Mouse (Mus musculus): ENCODE results near the gene Gm4301.
"Not testable (repeated sequence)": the region's sequence is repeated elsewhere in the genome, so short reads cannot be mapped to it uniquely, and the experiment has no call there.

Gene Gm4301

GRCm38 (mm10) chr10:100335376-100335775, at the start of gene Gm4301:
Gene Gm4301 (plus strand): TSS chr10:100335676.
- in situ Hi-C loops (cut with MseI, MboI) = not testable (repeated sequence)

- in situ Hi-C loops (cut with MseI, MboI) = loop anchor here (25.0 kb wide), 2 partner anchors 116 to 141 kb away; no protein-coding TSS in a partner anchor
These were observed 39.4 kb upstream of the Gm4301 start for GRCm38 (mm10) chr10:100296105-100296504.

- in situ Hi-C loops (cut with MseI, MboI) = not testable (repeated sequence)
These were observed 35.4 kb upstream of the Gm4301 start for GRCm38 (mm10) chr10:100300106-100300505.

- in situ Hi-C loops (cut with MseI, MboI) = not testable (repeated sequence)
These were observed 5.1 kb downstream of the Gm4301 start, which contains the start of gene Gm4302 for GRCm38 (mm10) chr10:100340536-100340935. Gene Gm4302 (plus strand): TSS chr10:100340836.

- in situ Hi-C loops (cut with MseI, MboI) = not testable (repeated sequence)
These were observed 10.2 kb downstream of the Gm4301 start, which contains the start of gene Gm4303 for GRCm38 (mm10) chr10:100345672-100346071. Gene Gm4303 (plus strand): TSS chr10:100345972.

- in situ Hi-C loops (cut with MseI, MboI) = not testable (repeated sequence)
These were observed 15.3 kb downstream of the Gm4301 start, which contains the start of gene Gm4305 for GRCm38 (mm10) chr10:100350793-100351192. Gene Gm4305 (plus strand): TSS chr10:100351093.

GRCm38 (mm10) chr10:100356841-100357240, 21.4 kb downstream of the Gm4301 start:
- in situ Hi-C loops (cut with MseI, MboI) = not testable (repeated sequence)

GRCm38 (mm10) chr10:100361038-100361437, 25.6 kb downstream of the Gm4301 start, which contains the start of gene Gm4307:
Gene Gm4307 (plus strand): TSS chr10:100361338.
- in situ Hi-C loops (cut with MseI, MboI) = not testable (repeated sequence)

GRCm38 (mm10) chr10:100382460-100382859, 47.0 kb downstream of the Gm4301 start, which contains the start of gene Gm4312:
Gene Gm4312 (minus strand): TSS chr10:100382560.
- in situ Hi-C loops (cut with MseI, MboI) = not testable (repeated sequence)
